Mouse (Mus musculus): Measurements from ENCODE around the gene Stpg4. TPM values are rescaled to one million over a fixed set of nuclear protein-coding genes. Genes with fewer than 3 reads are reported as not detected.
A peak's percentile ranks its signal among the peaks of the same experiment; 100 is the strongest.

Stpg4 gene
- polyA plus RNA-seq, 1 experiment from 2014 or later, result not detected

GRCm38 (mm10) chr17:87377536-87377935 is 50.0 kb downstream of the Stpg4 start:
- peaks cover 48% of the 10 kb centered on the region for H3K4me1 ChIP-seq (ENCODE audit: control insufficient read depth, insufficient read depth, low read length)
- H3K9me3 ChIP-seq (replicated peaks; ENCODE audit: control insufficient read depth, low read length), result no peaks in the 10 kb centered on the region
- H3K27ac ChIP-seq (ENCODE audit: low read length), result peak overlapping the region; percentile 64
- H3K36me3 ChIP-seq (ENCODE audit: control insufficient read depth, insufficient read depth, low read length), result no peaks in the 10 kb centered on the region
- no peak overlapping the region for H3K4me3 ChIP-seq (replicated peaks; ENCODE audit: low read length)
- ATAC-seq (ENCODE audit: insufficient read depth, low FRiP score), result peak; percentile 33; the same call in 1 of the 2 replicates
- 69% methylated on average over 6 of the region's 6 CpGs for WGBS
- H3K27me3 ChIP-seq (ENCODE audit: control insufficient read depth, insufficient read depth, low read length), result no peaks in the 10 kb centered on the region
- H3K9ac ChIP-seq (ENCODE audit: low read length), result no peak overlapping the region; the same call in 1 of the 2 replicates
- no peak overlapping the region for H3K4me2 ChIP-seq (ENCODE audit: low read depth, low read length)

GRCm38 (mm10) chr17:87376831-87377471 is 50.6 kb downstream of the Stpg4 start:
- Histone ChIP-seq H3K36me3 (ENCODE audit: control insufficient read depth, insufficient read depth, low read length) (no peaks in the 10 kb centered on the region), H3K4me3 (replicated peaks; ENCODE audit: low read length) (no peak overlapping the region), H3K27me3 (ENCODE audit: control insufficient read depth, insufficient read depth, low read length) (no peaks in the 10 kb centered on the region), H3K9ac (ENCODE audit: low read length) (0 out of 2 replicates have a peak overlapping the region, but pooled peaks have one; percentile 9), H3K9me3 (replicated peaks; ENCODE audit: control insufficient read depth, low read length) (no peaks in the 10 kb centered on the region), H3K27ac (ENCODE audit: low read length) (peak overlapping the region; percentile 66; the same call in 1 of the 2 replicates), H3K4me2 (ENCODE audit: low read depth, low read length) (no peak overlapping the region), H3K4me1 (ENCODE audit: control insufficient read depth, insufficient read depth, low read length) (peaks cover 48% of the 10 kb centered on the region)
- no peak for ATAC-seq (ENCODE audit: insufficient read depth, low FRiP score)
- WGBS, result 81% methylated on average over 6 of the region's 6 CpGs

GRCm38 (mm10) chr17:87375941-87376511 is 51.5 kb downstream of the Stpg4 start:
- peak; percentile 42; the same call in 1 of the 2 replicates for ATAC-seq (ENCODE audit: insufficient read depth, low FRiP score)
- H3K4me2 ChIP-seq (ENCODE audit: low read depth, low read length), result no peak overlapping the region
- no peak overlapping the region for H3K4me3 ChIP-seq (replicated peaks; ENCODE audit: low read length)
- no peaks in the 10 kb centered on the region for H3K9me3 ChIP-seq (replicated peaks; ENCODE audit: control insufficient read depth, low read length)
- H3K27ac ChIP-seq (ENCODE audit: low read length), result peak overlapping the region; percentile 66
- H3K4me1 ChIP-seq (ENCODE audit: control insufficient read depth, insufficient read depth, low read length), result peaks cover 48% of the 10 kb centered on the region
- no peak overlapping the region for H3K9ac ChIP-seq (ENCODE audit: low read length)
- no peaks in the 10 kb centered on the region for H3K27me3 ChIP-seq (ENCODE audit: control insufficient read depth, insufficient read depth, low read length)
- no peaks in the 10 kb centered on the region for H3K36me3 ChIP-seq (ENCODE audit: control insufficient read depth, insufficient read depth, low read length)
- WGBS, result 25% methylated on average over 10 of the region's 10 CpGs

- no peak overlapping the region for H3K4me3 ChIP-seq (replicated peaks; ENCODE audit: low read length)
- H3K4me1 ChIP-seq (ENCODE audit: control insufficient read depth, insufficient read depth, low read length), result peaks cover 27% of the 10 kb centered on the region
- no peaks in the 10 kb centered on the region for H3K9me3 ChIP-seq (replicated peaks; ENCODE audit: control insufficient read depth, low read length)
- no peaks in the 10 kb centered on the region for H3K36me3 ChIP-seq (ENCODE audit: control insufficient read depth, insufficient read depth, low read length)
- ATAC-seq (ENCODE audit: insufficient read depth, low FRiP score), result no peak
- H3K27me3 ChIP-seq (ENCODE audit: control insufficient read depth, insufficient read depth, low read length), result no peaks in the 10 kb centered on the region
- H3K27ac ChIP-seq (ENCODE audit: low read length), result no peak overlapping the region
- H3K4me2 ChIP-seq (ENCODE audit: low read depth, low read length), result no peak overlapping the region
- H3K9ac ChIP-seq (ENCODE audit: low read length), result no peak overlapping the region
- 86% methylated on average over 9 of the region's 9 CpGs for WGBS
These were observed 54.2 kb downstream of the Stpg4 start for GRCm38 (mm10) chr17:87373327-87373726.

- no peak overlapping the region for H3K4me2 ChIP-seq (ENCODE audit: low read depth, low read length)
- H3K4me1 ChIP-seq (ENCODE audit: control insufficient read depth, insufficient read depth, low read length), result peaks cover 19% of the 10 kb centered on the region
- 82% methylated on average over 7 of the region's 7 CpGs for WGBS
These were observed 55.4 kb downstream of the Stpg4 start for GRCm38 (mm10) chr17:87372189-87372588.

GRCm38 (mm10) chr17:87369270-87369759 is 58.2 kb downstream of the Stpg4 start:
- Histone ChIP-seq H3K9me3 (replicated peaks; ENCODE audit: control insufficient read depth, low read length) (no peaks in the 10 kb centered on the region), H3K4me2 (ENCODE audit: low read depth, low read length) (no peak overlapping the region), H3K9ac (ENCODE audit: low read length) (no peak overlapping the region), H3K4me3 (replicated peaks; ENCODE audit: low read length) (no peak overlapping the region), H3K4me1 (ENCODE audit: control insufficient read depth, insufficient read depth, low read length) (peaks cover 11% of the 10 kb centered on the region; the same call in 1 of the 2 replicates), H3K27ac (ENCODE audit: low read length) (no peak overlapping the region), H3K36me3 (ENCODE audit: control insufficient read depth, insufficient read depth, low read length) (no peaks in the 10 kb centered on the region), H3K27me3 (ENCODE audit: control insufficient read depth, insufficient read depth, low read length) (no peaks in the 10 kb centered on the region)
- 64% methylated on average over 18 of the region's 18 CpGs for WGBS
- no peak for ATAC-seq (ENCODE audit: insufficient read depth, low FRiP score)

More at GRCm38 (mm10) chr17:87372189-87372588, 55.4 kb downstream of the Stpg4 start:
- Histone ChIP-seq H3K36me3 (ENCODE audit: control insufficient read depth, insufficient read depth, low read length) (no peaks in the 10 kb centered on the region), H3K9me3 (replicated peaks; ENCODE audit: control insufficient read depth, low read length) (no peaks in the 10 kb centered on the region), H3K4me3 (replicated peaks; ENCODE audit: low read length) (no peak overlapping the region), H3K27me3 (ENCODE audit: control insufficient read depth, insufficient read depth, low read length) (no peaks in the 10 kb centered on the region), H3K9ac (ENCODE audit: low read length) (no peak overlapping the region), H3K27ac (ENCODE audit: low read length) (no peak overlapping the region)
- ATAC-seq (ENCODE audit: insufficient read depth, low FRiP score), result no peak

- Histone ChIP-seq H3K9ac (ENCODE audit: low read length) (no peak overlapping the region), H3K4me1 (ENCODE audit: control insufficient read depth, insufficient read depth, low read length) (peaks cover 11% of the 10 kb centered on the region; the same call in 1 of the 2 replicates), H3K4me2 (ENCODE audit: low read depth, low read length) (no peak overlapping the region), H3K27ac (ENCODE audit: low read length) (no peak overlapping the region), H3K9me3 (replicated peaks; ENCODE audit: control insufficient read depth, low read length) (no peaks in the 10 kb centered on the region), H3K36me3 (ENCODE audit: control insufficient read depth, insufficient read depth, low read length) (no peaks in the 10 kb centered on the region), H3K4me3 (replicated peaks; ENCODE audit: low read length) (no peak overlapping the region), H3K27me3 (ENCODE audit: control insufficient read depth, insufficient read depth, low read length) (no peaks in the 10 kb centered on the region)
- WGBS, result 88% methylated on average over 10 of the region's 10 CpGs
- ATAC-seq (ENCODE audit: insufficient read depth, low FRiP score), result no peak
These were observed 59.1 kb downstream of the Stpg4 start for GRCm38 (mm10) chr17:87368481-87368880.

GRCm38 (mm10) chr17:87367640-87368039 is 59.9 kb downstream of the Stpg4 start:
- WGBS, result 58% methylated on average over 3 of the region's 3 CpGs
- Histone ChIP-seq H3K27me3 (ENCODE audit: control insufficient read depth, insufficient read depth, low read length) (no peaks in the 10 kb centered on the region), H3K9ac (ENCODE audit: low read length) (no peak overlapping the region), H3K9me3 (replicated peaks; ENCODE audit: control insufficient read depth, low read length) (no peaks in the 10 kb centered on the region), H3K4me1 (ENCODE audit: control insufficient read depth, insufficient read depth, low read length) (peaks cover 11% of the 10 kb centered on the region; the same call in 1 of the 2 replicates), H3K36me3 (ENCODE audit: control insufficient read depth, insufficient read depth, low read length) (no peaks in the 10 kb centered on the region), H3K4me2 (ENCODE audit: low read depth, low read length) (no peak overlapping the region), H3K27ac (ENCODE audit: low read length) (no peak overlapping the region), H3K4me3 (replicated peaks; ENCODE audit: low read length) (no peak overlapping the region)
- no peak for ATAC-seq (ENCODE audit: insufficient read depth, low FRiP score)

GRCm38 (mm10) chr17:87367228-87367627 is 60.3 kb downstream of the Stpg4 start:
- Histone ChIP-seq H3K9ac (ENCODE audit: low read length) (peak overlapping the region; percentile 36; the same call in 1 of the 2 replicates), H3K4me2 (ENCODE audit: low read depth, low read length) (no peak overlapping the region), H3K36me3 (ENCODE audit: control insufficient read depth, insufficient read depth, low read length) (no peaks in the 10 kb centered on the region), H3K27me3 (ENCODE audit: control insufficient read depth, insufficient read depth, low read length) (no peaks in the 10 kb centered on the region), H3K27ac (ENCODE audit: low read length) (no peak overlapping the region), H3K9me3 (replicated peaks; ENCODE audit: control insufficient read depth, low read length) (no peaks in the 10 kb centered on the region), H3K4me3 (replicated peaks; ENCODE audit: low read length) (no peak overlapping the region), H3K4me1 (ENCODE audit: control insufficient read depth, insufficient read depth, low read length) (peaks cover 11% of the 10 kb centered on the region; the same call in 1 of the 2 replicates)
- no peak for ATAC-seq (ENCODE audit: insufficient read depth, low FRiP score)
- 40% methylated on average over 4 of the region's 4 CpGs for WGBS
